Mouse (Mus musculus) neural tube, embryonic 13.5 days (tissue): Measurements from ENCODE around the gene Pms2. TPM values are rescaled to one million over a fixed set of nuclear protein-coding genes. Genes with fewer than 3 reads are reported as not detected.

ENCODE experiments used
- ATAC-seq: fragments of 200-750 bp; cut with Nextera tagmentation; 2 replicates; pipeline ENCODE4 v1.8.0; 2017; ENCODE audit warnings: low read depth, mild to moderate bottlenecking, moderate TSS enrichment, moderate library complexity
- H3K27ac ChIP-seq: fragments of 300-500 bp; sonication (generic); replicated peaks from 2 replicates; pipeline ENCODE4 v1.5.1; 2015; ENCODE audit warnings: moderate library complexity, mild to moderate bottlenecking, inconsistent platforms
- H3K27me3 ChIP-seq: fragments of 300-500 bp; sonication (generic); 2 replicates; pipeline ENCODE4 v1.6.1; 2015; ENCODE audit warnings: mild to moderate bottlenecking, inconsistent platforms
- H3K36me3 ChIP-seq: fragments of 300-500 bp; sonication (generic); 2 replicates; pipeline ENCODE4 v1.6.1; 2015; ENCODE audit warnings: mild to moderate bottlenecking, inconsistent platforms
- H3K4me1 ChIP-seq: fragments of 300-500 bp; sonication (generic); replicated peaks from 2 replicates; pipeline ENCODE4 v1.6.1; 2015; ENCODE audit warnings: inconsistent platforms
- H3K4me2 ChIP-seq: fragments of 300-500 bp; sonication (generic); 2 replicates; pipeline ENCODE4 v1.6.1; 2015; ENCODE audit warnings: inconsistent platforms, mild to moderate bottlenecking, moderate library complexity
- H3K4me3 ChIP-seq: fragments of 300-500 bp; sonication (generic); 2 replicates; pipeline ENCODE4 v1.5.1; 2015; ENCODE audit warnings: mild to moderate bottlenecking, inconsistent platforms
- H3K9ac ChIP-seq: fragments of 300-500 bp; sonication (generic); 2 replicates; pipeline ENCODE4 v1.6.1; 2015; ENCODE audit warnings: moderate library complexity, mild to moderate bottlenecking, inconsistent platforms
- H3K9me3 ChIP-seq: fragments of 300-500 bp; sonication (generic); 2 replicates; pipeline ENCODE4 v1.6.1; 2016; ENCODE audit warnings: inconsistent platforms
- WGBS: fragments of 180-500 bp; shearing (Covaris S2); methylation state at CpG from one replicate; pipeline ENCODE4 v1.1.7; 2015; 5-methylcytosine and 5-hydroxymethylcytosine counted together
- polyA plus RNA-seq: library from polyadenylated mRNA; unstranded; fragments of >200 nt; fragmentation: Nextera tagmentation; extraction: Ambion mirVana; gene quantifications from 2 replicates; pipeline ENCODE4 v1.2.1, GENCODE M21; 2015

Gene Pms2
- polyA plus RNA-seq, 1 experiment from 2014 or later: 29.4 TPM

DNA sequence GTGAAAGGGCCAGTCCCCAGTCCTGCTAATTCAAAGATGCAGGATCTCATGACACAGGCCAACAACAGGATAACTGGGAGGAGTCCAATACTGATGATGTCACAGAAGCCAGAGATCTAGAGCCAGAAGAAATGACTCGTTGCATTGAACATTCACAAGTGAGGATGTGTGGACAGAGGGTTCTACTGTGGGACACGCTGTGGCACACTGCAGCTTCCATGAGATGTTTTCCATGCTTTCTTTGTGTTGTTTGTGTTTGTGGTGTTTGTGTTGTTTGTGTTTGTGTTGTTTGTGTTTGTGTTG, 65.8 kb downstream of the Pms2 start:
- H3K4me2 ChIP-seq: no peak overlapping the region
- H3K27ac ChIP-seq: no peak overlapping the region
- H3K4me1 ChIP-seq: no peaks in the 10 kb centered on the region
- no peak overlapping the region for H3K9ac ChIP-seq
- no peaks in the 10 kb centered on the region for H3K27me3 ChIP-seq
- WGBS: 79% methylated on average over 2 of the region's 2 CpGs
- no peaks in the 10 kb centered on the region for H3K36me3 ChIP-seq
- ATAC-seq: no peak
- no peak overlapping the region for H3K4me3 ChIP-seq
- H3K9me3 ChIP-seq: no peaks in the 10 kb centered on the region

- H3K4me2 ChIP-seq: no peak overlapping the region
- H3K9ac ChIP-seq: no peak overlapping the region
- H3K4me1 ChIP-seq: peaks cover 4% of the 10 kb centered on the region; the same call in 1 of the 2 replicates
- no peak overlapping the region for H3K27ac ChIP-seq
- H3K9me3 ChIP-seq: no peaks in the 10 kb centered on the region
- WGBS: 89% methylated on average over 11 of the region's 11 CpGs
- H3K36me3 ChIP-seq: no peaks in the 10 kb centered on the region
- no peak overlapping the region for H3K4me3 ChIP-seq
- ATAC-seq: no peak
- H3K27me3 ChIP-seq: no peaks in the 10 kb centered on the region
Observed at GRCm38 (mm10) chr5:143976232-143976631, 66.5 kb downstream of the Pms2 start.

DNA sequence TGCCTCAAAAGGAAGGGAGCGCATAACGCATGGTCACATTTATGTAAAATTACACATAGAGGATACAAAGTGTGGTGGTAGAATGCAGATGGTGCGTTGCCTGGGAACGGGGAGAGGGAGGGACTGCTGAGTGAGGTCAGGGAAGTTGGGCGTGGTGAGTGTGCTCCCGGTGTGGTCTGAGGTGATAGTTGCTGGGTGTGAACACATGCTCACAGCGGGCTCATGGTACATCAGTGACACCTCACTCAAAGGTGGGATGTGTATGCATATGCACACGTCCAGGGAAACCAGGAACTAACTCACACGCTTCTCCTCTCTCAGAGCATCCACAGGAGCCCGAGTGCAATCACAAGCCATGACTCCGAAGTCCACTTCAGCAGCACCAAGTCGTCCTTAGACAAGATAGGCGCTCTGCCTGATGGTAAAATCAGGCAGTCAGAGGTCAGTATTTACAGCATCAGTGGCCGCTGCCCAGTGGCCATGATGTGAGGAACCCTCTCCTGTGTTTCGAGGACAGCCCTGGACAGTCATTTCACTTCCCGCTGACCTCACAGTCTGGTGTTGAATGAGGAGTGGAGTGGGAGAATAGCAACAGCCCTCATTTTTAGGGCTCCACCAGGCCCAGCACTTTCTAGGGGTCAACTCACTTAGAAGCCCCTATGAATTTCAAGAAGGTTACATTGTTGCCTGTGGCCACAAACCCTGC, 67.1 kb downstream of the Pms2 start:
- Histone ChIP-seq H3K9ac (no peak overlapping the region), H3K27me3 (no peaks in the 10 kb centered on the region), H3K27ac (no peak overlapping the region), H3K4me2 (no peak overlapping the region), H3K4me1 (peaks cover 4% of the 10 kb centered on the region; the same call in 1 of the 2 replicates), H3K36me3 (no peaks in the 10 kb centered on the region), H3K9me3 (no peaks in the 10 kb centered on the region), H3K4me3 (no peak overlapping the region)
- 82% methylated on average over 16 of the region's 16 CpGs for WGBS
- ATAC-seq: no peak

GRCm38 (mm10) chr5:143980858-143981257, 71.1 kb downstream of the Pms2 start:
- WGBS: 15% methylated on average over 9 of the region's 9 CpGs
- Histone ChIP-seq H3K4me2 (no peak overlapping the region), H3K4me3 (no peak overlapping the region), H3K27ac (0 out of 2 replicates have a peak overlapping the region, but pooled peaks have one; percentile 6), H3K27me3 (no peaks in the 10 kb centered on the region), H3K4me1 (peaks cover 4% of the 10 kb centered on the region; the same call in 1 of the 2 replicates), H3K9me3 (no peaks in the 10 kb centered on the region), H3K9ac (no peak overlapping the region), H3K36me3 (peaks cover 20% of the 10 kb centered on the region)
- ATAC-seq: peak; percentile 69

- H3K9me3 ChIP-seq: no peaks in the 10 kb centered on the region
- H3K4me1 ChIP-seq: peaks cover 4% of the 10 kb centered on the region; the same call in 1 of the 2 replicates
- 85% methylated on average over 2 of the region's 2 CpGs for WGBS
- no peak overlapping the region for H3K27ac ChIP-seq
- H3K4me2 ChIP-seq: no peak overlapping the region
- no peak for ATAC-seq
- H3K36me3 ChIP-seq: peaks cover 35% of the 10 kb centered on the region
- H3K4me3 ChIP-seq: no peak overlapping the region
- H3K9ac ChIP-seq: no peak overlapping the region
- no peaks in the 10 kb centered on the region for H3K27me3 ChIP-seq
Observed at GRCm38 (mm10) chr5:143982361-143982760, 72.6 kb downstream of the Pms2 start.

Other genes with a start within 250 kb of the Pms2 start
- gene Usp42, start 177.7 kb upstream of the Pms2 start, polyA plus RNA-seq: 27.7 and 31.5 TPM in 2 replicates
- gene Eif2ak1, start 92.2 kb upstream of the Pms2 start, polyA plus RNA-seq: 51.5 and 56.7 TPM in 2 replicates
- 0.13 and 0.22 TPM in 2 replicates for gene Ankrd61, start 12.3 kb upstream of the Pms2 start, polyA plus RNA-seq
- 80.4 and 92.9 TPM in 2 replicates for gene Aimp2, start 117 bp upstream of the Pms2 start, polyA plus RNA-seq
- 2.5 TPM in 2 replicates for gene Gm42421, start 18.2 kb downstream of the Pms2 start, polyA plus RNA-seq
- gene Rsph10b, start 23.1 kb downstream of the Pms2 start, polyA plus RNA-seq: 2.9 and 3.4 TPM in 2 replicates
- gene Ccz1, start 104.9 kb downstream of the Pms2 start, polyA plus RNA-seq: 88.9 and 89.9 TPM in 2 replicates
- not detected in 2 replicates for gene Ocm, start 116.7 kb downstream of the Pms2 start, polyA plus RNA-seq
- gene Lmtk2, start 190.5 kb downstream of the Pms2 start, polyA plus RNA-seq: 7.1 and 7.4 TPM in 2 replicates